Mouse (Mus musculus) right cerebral cortex, adult 2 months (tissue): ENCODE results near the gene Dclk1.
A peak's percentile ranks its signal among the peaks of the same experiment; 100 is the strongest.

Experiments used
- DNase-seq, 2 experiments: peaks; one replicate each; pipeline ENCODE4 v3.0.0; 2021 to 2022; ENCODE audit warnings: low spot score in 2 of 2

Dclk1 gene

DNA sequence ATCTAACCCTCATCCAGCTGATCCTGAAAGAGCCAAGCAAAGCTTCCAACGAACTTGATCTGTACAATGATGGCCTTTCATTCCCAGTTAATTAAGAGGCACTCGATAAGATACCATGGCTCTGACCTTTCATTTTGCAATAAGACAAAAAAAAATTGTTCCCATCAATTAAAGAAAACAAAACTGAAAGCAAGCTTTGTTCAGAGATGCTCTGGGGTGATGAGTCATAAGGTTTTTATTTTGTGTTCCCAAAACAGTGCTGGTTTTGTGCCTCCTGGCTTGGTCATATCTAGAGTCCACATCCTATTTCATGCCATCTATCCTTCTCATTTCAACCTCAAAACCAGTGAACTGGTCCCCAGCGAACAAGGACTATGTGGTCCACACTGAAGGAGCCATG is 91.3 kb downstream of the Dclk1 start:
- DNase-seq: peak in 1 of 2 experiments; percentile 9

GRCm38 (mm10) chr3:55336895-55337294 is 94.7 kb downstream of the Dclk1 start:
- DNase-seq: peak in 1 of 2 experiments; percentile 5

DNA sequence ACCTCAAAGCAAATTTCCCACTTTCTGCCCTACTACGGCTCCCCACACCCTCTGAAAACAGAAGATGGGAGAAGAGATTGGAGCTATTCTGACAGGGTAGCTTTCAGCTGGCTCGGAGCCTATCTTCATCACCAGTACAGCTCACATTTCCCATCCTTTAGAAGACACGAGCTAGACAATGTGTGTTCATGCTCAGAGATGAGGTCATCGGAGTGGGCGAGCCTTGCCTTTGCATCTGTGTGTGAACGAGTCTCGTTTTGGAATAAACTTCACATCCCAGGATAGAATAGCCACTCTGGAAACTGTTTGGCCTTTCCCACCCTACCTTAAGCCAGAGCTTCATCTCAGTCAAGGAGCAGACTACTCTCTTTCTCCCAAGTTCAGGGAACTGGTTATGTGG is 95.5 kb downstream of the Dclk1 start:
- peak; percentile 55 for DNase-seq

DNA sequence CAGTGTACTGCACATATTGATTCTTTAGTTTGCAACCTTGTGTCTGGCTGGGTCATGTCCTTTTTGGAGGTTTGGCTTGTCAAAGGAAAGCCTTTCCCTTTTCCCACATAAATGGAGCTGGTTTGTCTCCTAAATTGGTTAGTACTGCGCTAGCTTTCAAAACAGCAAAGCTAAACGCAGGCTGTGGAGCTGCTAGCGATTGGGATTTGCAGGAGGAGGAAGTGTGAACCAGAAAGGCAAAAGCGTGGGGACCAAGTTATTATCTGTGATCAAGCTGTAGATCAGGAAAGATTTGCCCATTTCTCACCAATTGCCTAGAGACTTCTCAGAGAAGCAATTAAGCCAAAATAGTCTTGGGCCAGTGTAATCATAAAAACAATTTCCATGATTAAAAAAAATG is 100.3 kb downstream of the Dclk1 start:
- peak; percentile 27 to 42 for DNase-seq

GRCm38 (mm10) chr3:55347371-55348025 is 105.3 kb downstream of the Dclk1 start:
- peak; percentile 50 to 57 for DNase-seq

GRCm38 (mm10) chr3:55348026-55348390 is 105.8 kb downstream of the Dclk1 start:
- DNase-seq: peak in 1 of 2 experiments; percentile 39

- peak in 1 of 2 experiments; percentile 2 for DNase-seq
Measured at GRCm38 (mm10) chr3:55350194-55350593, 108.0 kb downstream of the Dclk1 start.

DNA sequence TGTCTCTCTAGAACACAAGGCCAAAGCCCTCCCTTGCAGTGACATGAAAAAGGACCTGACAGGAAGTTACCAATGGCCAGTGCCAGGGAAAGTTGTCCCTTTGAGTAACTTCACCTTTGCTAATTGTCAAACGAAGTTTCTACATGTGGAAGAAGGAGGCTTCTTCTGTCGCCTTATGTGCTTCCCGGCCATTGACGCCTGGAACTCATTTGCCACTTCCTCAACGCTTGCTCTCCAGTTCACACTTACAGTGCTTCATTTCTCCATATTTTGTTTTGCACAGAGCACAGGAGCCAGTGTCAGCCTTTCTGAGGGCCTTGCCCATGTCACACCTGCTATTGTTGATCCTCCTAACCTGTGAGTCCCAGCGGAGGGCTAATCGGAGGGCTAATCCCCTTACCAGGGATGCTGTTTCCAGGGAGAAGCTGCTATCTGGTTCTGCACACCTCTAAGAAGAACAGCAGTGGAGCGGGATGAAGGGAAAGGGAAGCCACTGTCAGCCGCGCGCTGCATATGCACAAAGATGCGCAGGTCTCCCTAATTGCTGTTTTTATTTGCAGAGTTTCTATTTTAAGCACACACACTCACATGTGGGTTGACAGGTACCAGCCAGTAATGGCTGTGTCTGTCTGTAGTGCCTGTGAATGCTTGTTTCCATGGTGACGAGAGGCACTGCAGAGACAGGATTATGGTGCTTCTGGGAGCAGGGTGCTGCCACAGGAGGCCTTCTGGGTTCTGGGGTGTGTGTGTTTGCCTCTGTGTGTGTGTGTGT is 109.3 kb downstream of the Dclk1 start:
- DNase-seq: peak; percentile 63 to 74

GRCm38 (mm10) chr3:55352529-55352928 is 110.4 kb downstream of the Dclk1 start:
- no peak for DNase-seq

DNA sequence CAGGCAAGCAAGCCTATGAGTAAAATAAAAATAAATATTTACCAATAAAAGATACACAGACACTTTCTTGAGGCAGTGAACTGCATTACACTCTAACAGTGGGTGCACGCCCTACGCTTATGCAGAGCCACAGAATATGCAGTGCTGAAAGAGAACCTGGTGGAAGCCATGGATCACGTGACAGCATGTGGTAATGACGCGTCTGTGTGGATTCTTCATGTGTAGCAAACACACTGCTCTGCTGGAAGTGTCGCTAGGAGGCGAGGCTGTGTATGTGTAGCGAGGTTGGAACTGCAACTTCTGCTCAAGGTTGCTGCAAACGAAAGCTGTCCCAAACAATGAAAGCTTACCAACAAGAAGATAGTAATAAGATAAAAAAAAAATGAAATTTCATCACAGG is 111.0 kb downstream of the Dclk1 start:
- DNase-seq: no peak

- peak in 1 of 2 experiments; percentile 76 for DNase-seq
Measured at GRCm38 (mm10) chr3:55353909-55354511, 111.8 kb downstream of the Dclk1 start.

- peak in 1 of 2 experiments; percentile 79 for DNase-seq
Measured at GRCm38 (mm10) chr3:55354765-55355164, 112.6 kb downstream of the Dclk1 start.

GRCm38 (mm10) chr3:55358486-55358885 is 116.3 kb downstream of the Dclk1 start:
- no peak for DNase-seq

DNA sequence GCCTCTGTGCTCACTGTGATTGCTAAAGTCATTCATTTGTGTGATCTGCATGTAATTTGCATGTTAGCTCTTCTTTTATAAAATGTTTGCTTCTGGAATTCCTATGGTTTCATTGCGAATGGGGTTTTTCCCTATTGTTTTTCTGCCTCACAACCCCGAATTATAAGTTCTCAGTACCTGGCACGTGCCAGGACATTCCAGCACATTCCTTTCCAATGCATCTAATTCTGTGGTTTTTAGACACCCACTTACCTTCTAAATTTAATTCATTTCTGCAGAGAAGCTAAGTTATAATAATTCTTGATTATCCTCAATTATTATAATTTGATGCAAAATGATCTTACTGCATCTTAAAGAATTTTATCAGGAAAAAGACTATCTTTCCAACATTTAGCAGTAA is 118.7 kb downstream of the Dclk1 start:
- no peak for DNase-seq

GRCm38 (mm10) chr3:55367166-55367565 is 125.0 kb downstream of the Dclk1 start:
- no peak for DNase-seq

DNA sequence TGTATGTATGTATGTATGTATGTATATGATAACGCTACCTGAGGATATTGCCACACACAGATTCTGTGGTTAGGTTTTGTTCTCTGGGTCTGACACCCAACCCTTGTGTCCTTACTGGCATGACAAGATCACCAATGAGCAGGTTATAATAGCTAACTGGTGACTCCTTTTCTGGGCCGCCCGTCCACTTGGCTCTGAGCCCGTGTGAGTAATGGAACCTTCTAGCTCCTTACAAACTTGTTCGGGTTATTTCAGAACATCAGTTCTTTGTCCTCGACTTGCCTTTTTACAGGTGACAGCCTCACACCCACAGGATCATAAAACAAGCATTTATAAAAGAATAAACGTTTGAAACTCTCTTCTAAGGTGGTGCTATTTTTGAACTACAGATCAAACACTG is 127.0 kb downstream of the Dclk1 start:
- no peak for DNase-seq

- DNase-seq: peak; percentile 77 to 86
Measured at GRCm38 (mm10) chr3:55373689-55374088, 131.5 kb downstream of the Dclk1 start.

- DNase-seq: no peak
Measured at GRCm38 (mm10) chr3:55378591-55378990, 136.4 kb downstream of the Dclk1 start.

DNA sequence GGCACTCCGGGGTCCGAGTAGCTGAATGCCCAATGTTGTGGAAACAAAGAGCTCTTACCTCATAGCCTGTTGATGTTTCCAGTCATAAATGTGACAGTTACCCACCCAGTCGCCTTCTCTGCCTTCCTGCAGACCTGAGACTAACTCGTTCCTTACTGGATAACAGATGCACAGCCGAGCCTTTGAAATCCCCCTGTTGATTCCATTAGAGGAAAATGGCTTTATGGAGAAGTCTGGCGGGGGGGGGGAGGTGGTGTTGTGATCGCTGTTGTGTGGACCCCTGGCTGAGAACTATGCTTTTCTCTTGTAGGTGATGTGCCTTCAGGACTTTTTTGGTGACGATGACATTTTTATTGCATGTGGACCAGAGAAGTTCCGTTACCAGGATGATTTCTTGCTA is 138.3 kb downstream of the Dclk1 start:
- DNase-seq: no peak

DNA sequence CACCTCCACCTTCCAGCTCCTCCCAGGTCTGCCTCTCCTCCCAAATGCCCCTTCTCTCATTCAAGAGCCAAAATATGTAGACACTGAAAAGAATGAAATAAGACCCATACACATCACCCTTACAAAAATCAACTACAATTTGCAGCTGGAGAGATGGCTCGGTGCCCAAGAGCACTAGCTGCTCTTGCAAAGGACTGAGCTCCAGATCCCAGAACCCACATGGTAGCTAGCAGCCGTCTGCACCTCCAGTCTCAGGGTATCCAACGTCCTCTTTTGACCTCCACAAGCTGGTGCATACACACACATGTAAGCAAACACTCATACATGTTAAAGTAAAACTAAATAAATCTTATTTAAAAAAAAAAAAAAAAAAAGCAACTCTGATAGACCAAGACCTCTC is 150.4 kb downstream of the Dclk1 start:
- DNase-seq: no peak

- DNase-seq: no peak
Measured at GRCm38 (mm10) chr3:55393549-55393948, 151.4 kb downstream of the Dclk1 start.

DNA sequence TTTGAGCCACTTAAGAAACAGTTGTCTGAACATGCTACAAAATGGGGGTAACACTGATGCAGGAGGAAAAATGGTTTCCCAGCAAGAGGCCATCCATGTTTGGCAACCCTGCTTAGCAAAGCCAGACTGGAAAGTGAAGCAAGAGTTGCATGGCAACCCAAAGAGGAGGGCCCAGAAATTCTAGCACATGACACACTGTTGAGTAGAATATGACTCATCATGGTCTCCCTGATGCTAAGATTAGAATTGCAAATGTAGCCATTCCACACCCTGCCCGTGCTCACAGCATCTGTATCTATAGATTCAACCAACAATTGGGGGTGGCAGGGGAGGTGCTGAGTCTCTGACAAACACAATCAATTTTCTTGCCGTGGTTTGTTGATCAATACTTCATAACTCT is 154.6 kb downstream of the Dclk1 start:
- peak; percentile 49 to 55 for DNase-seq
